In the genomic region with DNA sequence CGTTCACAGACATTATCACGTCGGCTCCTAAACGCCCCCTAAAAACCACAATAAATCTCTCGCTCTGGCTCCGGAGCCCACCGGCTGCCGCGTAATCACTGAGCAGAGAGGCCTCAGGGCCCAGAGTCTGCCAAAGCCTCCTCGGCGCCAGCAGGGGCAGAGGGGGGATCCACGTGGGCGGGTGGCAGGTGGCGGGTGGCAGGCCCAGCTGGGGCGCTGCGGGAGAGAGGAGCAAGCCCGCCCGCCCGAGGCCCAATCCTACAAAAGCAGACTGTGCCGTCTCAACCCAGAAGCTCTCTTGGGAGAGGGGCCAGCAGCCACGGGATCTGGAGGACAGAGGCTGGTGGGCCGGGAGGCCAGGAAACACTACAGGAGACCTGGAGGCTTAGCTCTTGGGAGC, we compare ENCODE assay signal across 8 mouse cellular contexts. TPM values are rescaled to one million over a fixed set of nuclear protein-coding genes. Genes with fewer than 3 reads are reported as not detected.
A peak's percentile ranks its signal among the peaks of the same experiment; 100 is the strongest.
DNase-seq lines count a peak whose midpoint lies in the region; ATAC-seq lines count a peak whose summit lies in the region.

No protein-coding gene starts in this region.

- 0 out of 2 replicates have a peak, but pooled peaks have one; percentile 16 for ATAC-seq in heart, embryonic 13.5 days (ENCODE audit: extremely low read depth, insufficient number of reproducible peaks, low FRiP score, low TSS enrichment)
- 0 out of 2 replicates have a peak, but pooled peaks have one; percentile 38 for ATAC-seq in embryonic facial prominence, embryonic 13.5 days (ENCODE audit: insufficient number of reproducible peaks, insufficient read depth, low FRiP score, low TSS enrichment, low read depth)
- ATAC-seq in neural tube, embryonic 13.5 days (ENCODE audit: low read depth) = peak; percentile 79

- 3% methylated on average over 22 of the region's 22 CpGs for WGBS in heart, embryonic 13.5 days
- WGBS in embryonic facial prominence, embryonic 13.5 days = 1% methylated on average over 22 of the region's 22 CpGs
- under 1% methylated on average over 22 of the region's 22 CpGs for WGBS in neural tube, embryonic 13.5 days

- H3K27me3 ChIP-seq in heart, embryonic 13.5 days (replicated peaks) = peaks cover 45% of the 10 kb centered on the region
- no peaks in the 10 kb centered on the region for H3K27me3 ChIP-seq in embryonic facial prominence, embryonic 13.5 days
- peaks cover 67% of the 10 kb centered on the region for H3K27me3 ChIP-seq in neural tube, embryonic 13.5 days

- peak overlapping the region; percentile 73 for H3K9ac ChIP-seq in heart, embryonic 13.5 days
- peak overlapping the region; percentile 54 for H3K9ac ChIP-seq in embryonic facial prominence, embryonic 13.5 days
- H3K9ac ChIP-seq in neural tube, embryonic 13.5 days = peak overlapping the region; percentile 56

- DNase-seq in heart, postnatal 25 days (ENCODE audit: low spot score) = no peak
- DNase-seq in T-cell, adult 2 months (ENCODE audit: low spot score) = peak; percentile 40
- DNase-seq in layer of hippocampus, postnatal 10 days (ENCODE audit: low spot score in 2 of 2) = peak; percentile 86 to 88
- no peak for DNase-seq in adrenal gland, adult 2 months
- DNase-seq in kidney, postnatal 25 days = no peak

- H3K4me3 ChIP-seq in heart, embryonic 13.5 days = peak overlapping the region; percentile 36
- peak overlapping the region; percentile 25 for H3K4me3 ChIP-seq in embryonic facial prominence, embryonic 13.5 days
- H3K4me3 ChIP-seq in neural tube, embryonic 13.5 days = peak overlapping the region; percentile 6; the same call in 1 of the 2 replicates

- peak overlapping the region; percentile 24; the same call in 1 of the 2 replicates for H3K27ac ChIP-seq in heart, embryonic 13.5 days (replicated peaks)
- peak overlapping the region; percentile 90 for H3K27ac ChIP-seq in embryonic facial prominence, embryonic 13.5 days
- H3K27ac ChIP-seq in neural tube, embryonic 13.5 days (replicated peaks) = peak overlapping the region; percentile 82

- H3K9me3 ChIP-seq in heart, embryonic 13.5 days = no peaks in the 10 kb centered on the region
- H3K9me3 ChIP-seq in embryonic facial prominence, embryonic 13.5 days = no peaks in the 10 kb centered on the region
- no peaks in the 10 kb centered on the region for H3K9me3 ChIP-seq in neural tube, embryonic 13.5 days

- H3K36me3 ChIP-seq in heart, embryonic 13.5 days = no peaks in the 10 kb centered on the region
- H3K36me3 ChIP-seq in embryonic facial prominence, embryonic 13.5 days = no peaks in the 10 kb centered on the region
- H3K36me3 ChIP-seq in neural tube, embryonic 13.5 days = no peaks in the 10 kb centered on the region

- H3K4me2 ChIP-seq in heart, embryonic 13.5 days = peak overlapping the region; percentile 66
- H3K4me2 ChIP-seq in embryonic facial prominence, embryonic 13.5 days = peak overlapping the region; percentile 58
- H3K4me2 ChIP-seq in neural tube, embryonic 13.5 days = peak overlapping the region; percentile 49

- H3K4me1 ChIP-seq in heart, embryonic 13.5 days = peaks cover 26% of the 10 kb centered on the region
- H3K4me1 ChIP-seq in embryonic facial prominence, embryonic 13.5 days = peaks cover 47% of the 10 kb centered on the region
- peaks cover 55% of the 10 kb centered on the region for H3K4me1 ChIP-seq in neural tube, embryonic 13.5 days (replicated peaks)

- intact Hi-C loops in heart, postnatal 25 days (cut with DNase I) = no loop called here

RNA-seq across cellular contexts. Expression of gene Tcf20, which starts 19.2 kb away (rescaled TPM):
- 4.6 and 4.8 TPM in 2 replicates for polyA plus RNA-seq in heart, embryonic 13.5 days (2015; fragmentation: Nextera tagmentation; extraction: Ambion mirVana)
- 10 to 100 TPM; 52.2 to 55.8 TPM for total RNA-seq in heart, postnatal 25 days (2021)
- polyA plus RNA-seq in embryonic facial prominence, embryonic 13.5 days (2015; fragmentation: Nextera tagmentation; extraction: Ambion mirVana) = 15.2 and 15.8 TPM in 2 replicates
- total RNA-seq in layer of hippocampus, postnatal 10 days (2021) = 100 to 1,000 TPM; 139 to 153 TPM
- polyA plus RNA-seq in neural tube, embryonic 13.5 days (2015; fragmentation: Nextera tagmentation; extraction: Ambion mirVana) = 11.8 and 12.7 TPM in 2 replicates
- total RNA-seq in adrenal gland, adult 2 months (2021) = 100 to 1,000 TPM in 1 of 2 experiments, 10 to 100 TPM in 1; 80.6 to 103 TPM
- 13.9 and 27.7 TPM in 2 replicates for polyA plus RNA-seq in adrenal gland, adult 2 months (2012; rRNA removed)

Comparison
In these comparisons a context has a peak if more than half of its experiments do, and no peak if none do; other contexts are left out.
1. ATAC-seq: peak in every context shown above with its lines; median percentile 79 in neural tube, embryonic 13.5 days; 38 in embryonic facial prominence, embryonic 13.5 days; 16 in heart, embryonic 13.5 days.
2. H3K27ac ChIP-seq: peak in every context shown above with its lines; median percentile 90 in embryonic facial prominence, embryonic 13.5 days; 82 in neural tube, embryonic 13.5 days; 24 in heart, embryonic 13.5 days.
3. DNase-seq: peak in T-cell, adult 2 months (single experiment) and layer of hippocampus, postnatal 10 days (2 of 2); none in heart, postnatal 25 days (single experiment), adrenal gland, adult 2 months (single experiment) and kidney, postnatal 25 days (0 of 2).
4. Peak in every context shown above with its lines, with median percentiles within 50 percentile points of each other: H3K4me2 ChIP-seq, H3K4me3 ChIP-seq and H3K9ac ChIP-seq.